Mouse (Mus musculus) naive thymus-derived CD4-positive, alpha-beta T cell, adult 5 months (primary cell): ENCODE results near the gene Tent4a. TPM values are rescaled to one million over a fixed set of nuclear protein-coding genes. Genes with fewer than 3 reads are reported as not detected.

Experiments
- polyA plus RNA-seq: library from polyadenylated mRNA; unstranded; fragments of 100-300 nt; shearing (Covaris generic); gene quantifications from one replicate; pipeline ENCODE4 v1.2.1, GENCODE M21; 2017

Tent4a gene
- 14.8 TPM for polyA plus RNA-seq

GRCm38 (mm10) chr13:69534334-69534653, at the start of gene Tent4a:
Gene Tent4a (minus strand): TSS chr13:69534617.

DNA sequence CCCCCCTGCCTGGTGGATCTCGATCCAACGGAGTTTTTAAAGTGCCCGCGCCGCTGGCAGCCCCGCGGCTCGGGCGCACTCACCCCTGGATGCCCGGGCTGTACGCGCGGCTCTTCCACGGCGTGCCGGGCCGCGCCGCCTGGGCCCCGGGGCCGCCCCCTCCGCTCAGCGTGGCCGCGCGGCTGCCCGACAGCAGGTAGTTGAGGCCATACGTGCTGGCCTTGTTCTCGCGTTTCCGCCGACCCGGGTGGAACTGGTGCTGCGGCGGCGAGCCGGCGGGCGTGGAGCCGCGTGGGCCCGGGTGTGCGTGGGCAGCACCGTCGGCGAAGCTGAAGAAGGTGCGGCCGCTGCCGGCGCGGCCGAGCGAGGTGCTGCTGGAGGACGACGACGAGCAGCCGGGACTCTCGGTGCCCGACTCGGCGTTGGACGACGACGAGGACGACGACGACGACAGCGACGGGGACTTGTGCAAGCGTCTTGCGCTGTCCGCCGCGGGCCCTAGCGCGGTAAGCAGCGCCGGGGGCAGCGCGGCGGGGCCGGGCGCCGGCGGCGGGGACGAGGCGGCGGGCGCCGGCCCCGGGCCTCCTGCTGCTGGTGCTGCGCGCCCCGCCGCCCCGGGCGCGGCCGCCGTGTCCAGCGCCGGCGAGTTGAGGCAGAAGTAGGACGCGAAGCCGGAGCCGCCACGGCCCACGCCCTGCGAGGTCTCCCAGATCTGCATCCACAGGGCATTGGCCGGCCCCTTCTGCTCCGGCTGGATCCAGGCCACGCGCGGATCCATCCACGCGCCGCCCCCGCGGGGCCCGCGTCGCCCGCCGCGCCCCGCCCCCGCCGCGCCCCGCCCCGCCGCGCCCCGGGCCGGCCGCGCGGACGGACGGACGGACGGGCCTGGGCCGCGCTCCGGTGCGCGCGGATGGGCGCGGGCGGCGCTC, 748 bp downstream of the Tent4a start, which contains the start of gene Nsun2:
Gene Nsun2 (plus strand): TSS at position 342 of the 929 bp plus-strand sequence.

Other genes with a start within 250 kb of the Tent4a start
- gene Nsun2, start 871 bp downstream of the Tent4a start, polyA plus RNA-seq, result 153 TPM
- gene Srd5a1, start 76.8 kb upstream of the Tent4a start, polyA plus RNA-seq, result 0.49 TPM
- not detected for gene Ube2ql1, start 205.3 kb upstream of the Tent4a start, polyA plus RNA-seq